Mouse (Mus musculus) neural tube, embryonic 12.5 days (tissue): ENCODE data around the gene Lta. TPM values are rescaled to one million over a fixed set of nuclear protein-coding genes. Genes with fewer than 3 reads are reported as not detected.

Experiments
- ATAC-seq: fragments of 200-750 bp; cut with Nextera tagmentation; 2 replicates; pipeline ENCODE4 v1.8.0; 2017; ENCODE audit warnings: low read depth, mild to moderate bottlenecking, moderate TSS enrichment, moderate library complexity; ENCODE audit not compliant: low FRiP score
- H3K27ac ChIP-seq: fragments of 300-500 bp; sonication (generic); 2 replicates; pipeline ENCODE4 v1.5.1; 2016
- H3K27me3 ChIP-seq: fragments of 300-500 bp; sonication (generic); replicated peaks from 2 replicates; pipeline ENCODE4 v1.6.1; 2016; ENCODE audit warnings: mild to moderate bottlenecking
- H3K36me3 ChIP-seq: fragments of 300-500 bp; sonication (generic); 2 replicates; pipeline ENCODE4 v1.6.1; 2016; ENCODE audit warnings: mild to moderate bottlenecking
- H3K4me1 ChIP-seq: fragments of 300-500 bp; sonication (generic); 2 replicates; pipeline ENCODE4 v1.6.1; 2016
- H3K4me2 ChIP-seq: fragments of 300-500 bp; sonication (generic); replicated peaks from 2 replicates; pipeline ENCODE4 v1.6.1; 2016; ENCODE audit warnings: mild to moderate bottlenecking
- H3K4me3 ChIP-seq: fragments of 300-500 bp; sonication (generic); 2 replicates; pipeline ENCODE4 v1.5.1; 2016
- H3K9ac ChIP-seq: fragments of 300-500 bp; sonication (generic); 2 replicates; pipeline ENCODE4 v1.6.1; 2016; ENCODE audit warnings: mild to moderate bottlenecking
- H3K9me3 ChIP-seq: fragments of 300-500 bp; sonication (generic); 2 replicates; pipeline ENCODE4 v1.6.1; 2016; ENCODE audit warnings: mild to moderate bottlenecking
- WGBS: fragments of 180-500 bp; shearing (Covaris S2); methylation state at CpG from one replicate; pipeline ENCODE4 v1.1.7; 2016; 5-methylcytosine and 5-hydroxymethylcytosine counted together
- polyA plus RNA-seq: library from polyadenylated mRNA; unstranded; fragments of >200 nt; fragmentation: Nextera tagmentation; extraction: Ambion mirVana; gene quantifications from 2 replicates; pipeline ENCODE4 v1.2.1, GENCODE M21; 2016

The Lta gene
- polyA plus RNA-seq, 1 experiment from 2014 or later = not detected

DNA sequence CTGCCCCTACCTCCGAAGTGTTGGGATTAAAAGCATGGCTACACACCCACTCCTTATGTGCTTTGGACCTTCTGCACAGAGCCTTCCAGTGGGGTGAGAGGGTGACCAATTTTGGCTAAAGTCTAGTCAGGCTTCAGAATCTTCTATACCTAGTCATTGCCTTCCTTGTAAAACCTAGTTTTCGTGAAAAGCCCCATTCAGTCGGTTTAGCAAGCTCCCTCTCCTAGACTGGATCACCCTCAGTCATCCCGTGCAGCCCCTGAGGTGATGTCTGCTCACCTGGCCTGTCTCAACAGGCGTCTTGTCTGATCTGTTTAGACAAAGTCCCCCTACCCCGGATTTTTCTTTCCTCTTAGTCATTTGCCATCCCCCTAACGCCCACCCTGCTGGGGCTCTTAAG lies 7.1 kb downstream of the Lta start:
- H3K4me1 ChIP-seq = peaks cover 9% of the 10 kb centered on the region
- no peak overlapping the region for H3K9ac ChIP-seq
- H3K27ac ChIP-seq = no peak overlapping the region
- no peaks in the 10 kb centered on the region for H3K9me3 ChIP-seq
- H3K4me3 ChIP-seq = no peak overlapping the region
- 70% methylated on average over 7 of the region's 7 CpGs for WGBS
- no peak for ATAC-seq
- no peak overlapping the region for H3K4me2 ChIP-seq
- H3K27me3 ChIP-seq = peaks cover 44% of the 10 kb centered on the region
- no peaks in the 10 kb centered on the region for H3K36me3 ChIP-seq

- Histone ChIP-seq H3K27ac (no peak overlapping the region), H3K9me3 (no peaks in the 10 kb centered on the region), H3K9ac (no peak overlapping the region), H3K4me2 (no peak overlapping the region), H3K4me1 (peaks cover 9% of the 10 kb centered on the region), H3K27me3 (peaks cover 41% of the 10 kb centered on the region), H3K36me3 (no peaks in the 10 kb centered on the region), H3K4me3 (no peak overlapping the region)
- WGBS = 59% methylated on average over 6 of the region's 6 CpGs
- ATAC-seq = no peak
Observed at GRCm38 (mm10) chr17:35197126-35197525, 8.0 kb downstream of the Lta start.

- H3K4me2 ChIP-seq = peak overlapping the region; percentile 71
- peaks cover 37% of the 10 kb centered on the region for H3K27me3 ChIP-seq
- no peak for ATAC-seq
- no peaks in the 10 kb centered on the region for H3K36me3 ChIP-seq
- WGBS = 31% methylated on average over 9 of the region's 9 CpGs
- H3K4me1 ChIP-seq = peaks cover 9% of the 10 kb centered on the region
- H3K4me3 ChIP-seq = peak overlapping the region; percentile 36
- H3K9me3 ChIP-seq = no peaks in the 10 kb centered on the region
- H3K27ac ChIP-seq = no peak overlapping the region
- H3K9ac ChIP-seq = no peak overlapping the region
Observed at GRCm38 (mm10) chr17:35196321-35196641, 8.9 kb downstream of the Lta start.

DNA sequence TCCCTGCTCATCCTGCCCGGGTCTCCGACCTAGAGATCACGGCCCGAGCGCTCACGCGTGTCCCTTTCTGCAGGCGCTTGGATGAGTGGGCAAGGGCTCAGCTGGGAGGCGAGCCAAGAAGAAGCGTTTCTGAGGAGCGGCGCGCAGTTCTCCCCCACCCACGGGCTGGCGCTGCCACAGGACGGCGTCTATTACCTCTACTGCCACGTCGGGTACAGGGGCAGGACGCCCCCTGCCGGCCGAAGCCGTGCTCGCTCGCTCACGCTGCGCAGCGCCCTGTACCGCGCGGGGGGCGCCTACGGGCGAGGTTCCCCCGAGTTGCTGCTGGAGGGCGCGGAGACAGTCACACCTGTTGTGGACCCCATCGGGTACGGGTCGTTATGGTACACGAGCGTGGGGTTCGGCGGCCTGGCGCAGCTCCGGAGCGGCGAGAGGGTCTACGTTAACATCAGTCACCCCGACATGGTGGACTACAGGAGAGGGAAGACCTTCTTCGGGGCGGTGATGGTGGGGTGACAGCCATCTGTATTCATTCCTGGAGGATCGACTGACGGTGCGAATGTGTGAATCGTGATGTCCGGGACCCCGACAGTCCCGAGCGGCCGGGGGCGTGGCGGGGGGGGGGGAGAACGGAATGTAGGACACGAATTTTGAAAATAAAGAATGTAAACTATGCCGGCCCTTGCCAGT lies 9.4 kb downstream of the Lta start:
- Histone ChIP-seq H3K27ac (no peak overlapping the region), H3K4me2 (peak overlapping the region; percentile 71), H3K9me3 (no peaks in the 10 kb centered on the region), H3K4me1 (peaks cover 9% of the 10 kb centered on the region), H3K36me3 (no peaks in the 10 kb centered on the region), H3K9ac (0 out of 2 replicates have a peak overlapping the region, but pooled peaks have one; percentile 35), H3K4me3 (peak overlapping the region; percentile 36), H3K27me3 (peaks cover 37% of the 10 kb centered on the region)
- WGBS = 2% methylated on average over 66 of the region's 66 CpGs
- peak; percentile 74; the same call in 1 of the 2 replicates for ATAC-seq

GRCm38 (mm10) chr17:35194844-35195630 lies 10.1 kb downstream of the Lta start:
- H3K36me3 ChIP-seq = no peaks in the 10 kb centered on the region
- H3K9me3 ChIP-seq = no peaks in the 10 kb centered on the region
- H3K4me3 ChIP-seq = peak overlapping the region; percentile 36
- H3K27me3 ChIP-seq = peaks cover 34% of the 10 kb centered on the region
- H3K4me2 ChIP-seq = peak overlapping the region; percentile 71
- H3K9ac ChIP-seq = 0 out of 2 replicates have a peak overlapping the region, but pooled peaks have one; percentile 35
- peaks cover 9% of the 10 kb centered on the region for H3K4me1 ChIP-seq
- no peak overlapping the region for H3K27ac ChIP-seq
- ATAC-seq = no peak
- 48% methylated on average over 19 of the region's 19 CpGs for WGBS

GRCm38 (mm10) chr17:35193881-35194843 lies 11.0 kb downstream of the Lta start, which contains the start of gene Ltb:
Ltb (plus strand) TSS chr17:35194439.
- Histone ChIP-seq H3K4me2 (peak within 1 kb of the TSS; percentile 71), H3K9ac (no peak within 1 kb of the TSS), H3K4me3 (peak within 1 kb of the TSS; percentile 36; the same call in 1 of the 2 replicates), H3K4me1 (peaks cover 9% of the 10 kb centered on the region), H3K27ac (no peak within 1 kb of the TSS), H3K36me3 (no peaks in the 10 kb centered on the region), H3K9me3 (no peaks in the 10 kb centered on the region), H3K27me3 (peaks cover 31% of the 10 kb centered on the region)
- no peak for ATAC-seq
- 71% methylated on average over 28 of the region's 28 CpGs for WGBS

DNA sequence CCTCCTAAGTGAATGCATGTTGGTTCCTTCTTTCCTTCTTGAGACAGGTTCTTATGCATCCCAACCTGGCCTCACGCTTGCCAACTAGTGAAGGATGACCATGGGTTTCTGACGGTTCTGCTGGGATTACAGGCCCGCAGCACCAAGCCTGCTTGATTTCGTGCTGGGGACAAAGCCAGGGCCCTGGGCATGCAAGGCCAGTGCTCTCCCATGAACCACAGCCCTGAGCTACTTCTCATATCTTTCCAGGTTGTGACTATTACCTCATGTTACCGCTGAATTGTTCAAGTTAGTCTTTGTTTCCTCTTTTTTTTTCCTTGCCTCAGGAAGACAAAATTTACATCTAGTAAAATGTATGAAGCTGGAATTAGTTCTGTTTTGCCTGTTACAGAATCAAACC lies 12.2 kb downstream of the Lta start:
- H3K27ac ChIP-seq = no peak overlapping the region
- H3K4me3 ChIP-seq = no peak overlapping the region
- peaks cover 9% of the 10 kb centered on the region for H3K4me1 ChIP-seq
- 91% methylated on average over 5 of the region's 5 CpGs for WGBS
- H3K9me3 ChIP-seq = no peaks in the 10 kb centered on the region
- no peak overlapping the region for H3K4me2 ChIP-seq
- H3K9ac ChIP-seq = no peak overlapping the region
- no peak for ATAC-seq
- peaks cover 31% of the 10 kb centered on the region for H3K27me3 ChIP-seq
- H3K36me3 ChIP-seq = no peaks in the 10 kb centered on the region

- Histone ChIP-seq H3K36me3 (no peaks in the 10 kb centered on the region), H3K9me3 (no peaks in the 10 kb centered on the region), H3K4me2 (no peak overlapping the region), H3K27ac (no peak overlapping the region), H3K4me3 (no peak overlapping the region), H3K4me1 (peaks cover 9% of the 10 kb centered on the region), H3K9ac (no peak overlapping the region), H3K27me3 (peaks cover 26% of the 10 kb centered on the region)
- 71% methylated on average over 2 of the region's 2 CpGs for WGBS
- no peak for ATAC-seq
Observed at GRCm38 (mm10) chr17:35191723-35192122, 13.4 kb downstream of the Lta start.

DNA sequence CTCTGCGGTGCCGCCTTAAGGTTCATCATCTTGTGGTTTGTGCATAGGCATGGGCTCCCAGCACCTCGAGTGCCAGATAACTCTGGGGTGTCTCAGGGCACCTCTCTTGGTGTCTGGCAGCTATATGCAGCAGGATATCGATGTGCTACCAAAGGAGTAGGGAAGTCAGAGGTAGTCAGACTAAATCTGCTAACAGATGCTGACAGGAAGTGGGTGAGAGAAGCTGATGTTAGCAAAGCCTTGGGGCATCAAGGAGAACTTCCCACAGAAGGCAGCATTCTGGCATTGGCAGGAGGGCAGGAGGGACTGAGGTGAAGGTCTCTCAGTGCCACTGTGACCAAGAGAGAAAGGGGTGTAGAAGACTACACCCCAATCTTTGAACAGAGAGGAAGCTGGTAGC lies 15.1 kb downstream of the Lta start:
- no peak overlapping the region for H3K4me2 ChIP-seq
- WGBS = 75% methylated on average over 4 of the region's 4 CpGs
- peaks cover 9% of the 10 kb centered on the region for H3K27me3 ChIP-seq
- H3K36me3 ChIP-seq = no peaks in the 10 kb centered on the region
- H3K4me3 ChIP-seq = no peak overlapping the region
- H3K27ac ChIP-seq = no peak overlapping the region
- H3K9ac ChIP-seq = no peak overlapping the region
- H3K4me1 ChIP-seq = peaks cover 5% of the 10 kb centered on the region; the same call in 1 of the 2 replicates
- ATAC-seq = no peak
- H3K9me3 ChIP-seq = no peaks in the 10 kb centered on the region

DNA sequence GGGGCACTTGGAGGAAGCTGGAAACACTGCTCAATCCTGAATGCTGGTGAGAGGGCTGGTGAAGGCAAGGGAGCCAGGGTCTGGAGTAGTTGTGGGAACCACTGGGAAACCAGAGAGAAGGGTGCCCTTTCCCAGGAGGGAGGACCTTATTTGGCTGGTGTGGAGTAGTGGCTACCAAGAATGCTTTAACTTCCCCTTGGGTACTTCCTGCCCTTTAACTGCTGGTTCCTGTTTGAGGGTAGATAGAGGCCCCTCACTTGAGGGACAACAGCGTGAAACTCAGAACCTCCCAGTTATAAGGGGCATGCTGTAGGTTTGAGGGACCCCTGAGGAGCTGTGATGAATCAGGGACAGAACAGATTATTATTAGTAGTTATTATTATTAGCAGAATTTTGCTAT lies 16.0 kb downstream of the Lta start:
- no peak for ATAC-seq
- no peak overlapping the region for H3K4me3 ChIP-seq

GRCm38 (mm10) chr17:35187959-35188610 lies 17.1 kb downstream of the Lta start, which contains the start of gene Lst1:
Lst1 (minus strand) TSS chr17:35188439.
- no peak within 1 kb of the TSS for H3K9ac ChIP-seq
- H3K9me3 ChIP-seq = no peaks in the 10 kb centered on the region
- no peak within 1 kb of the TSS for H3K4me2 ChIP-seq
- H3K36me3 ChIP-seq = no peaks in the 10 kb centered on the region
- H3K27ac ChIP-seq = no peak within 1 kb of the TSS
- H3K4me3 ChIP-seq = no peak within 1 kb of the TSS
- WGBS = 81% methylated on average over 7 of the region's 7 CpGs
- ATAC-seq = no peak
- no peaks in the 10 kb centered on the region for H3K27me3 ChIP-seq
- H3K4me1 ChIP-seq = peaks cover 5% of the 10 kb centered on the region; the same call in 1 of the 2 replicates

More for the DNA sequence above, 16.0 kb downstream of the Lta start:
- Histone ChIP-seq H3K4me1 (peaks cover 5% of the 10 kb centered on the region; the same call in 1 of the 2 replicates), H3K27ac (no peak overlapping the region), H3K9ac (no peak overlapping the region), H3K36me3 (no peaks in the 10 kb centered on the region), H3K9me3 (no peaks in the 10 kb centered on the region), H3K4me2 (no peak overlapping the region), H3K27me3 (peaks cover under 1% of the 10 kb centered on the region; the same call in 1 of the 2 replicates)
- 76% methylated on average over 1 of the region's 1 CpGs for WGBS
